Mouse (Mus musculus) heart, embryonic 13.5 days (tissue): ENCODE data around the gene Zc3h12c. TPM values are rescaled to one million over a fixed set of nuclear protein-coding genes. Genes with fewer than 3 reads are reported as not detected.
A peak's percentile ranks its signal among the peaks of the same experiment; 100 is the strongest.

Experiments used
- ATAC-seq: fragments of 200-750 bp; cut with Nextera tagmentation; 2 replicates; pipeline ENCODE4 v1.8.0; 2017; ENCODE audit warnings: moderate TSS enrichment; ENCODE audit not compliant: insufficient number of reproducible peaks, low FRiP score, low TSS enrichment; ENCODE audit errors: extremely low read depth
- H3K27ac ChIP-seq: fragments of 300-500 bp; sonication (generic); replicated peaks from 2 replicates; pipeline ENCODE4 v1.5.1; 2015; ENCODE audit warnings: moderate library complexity, mild to moderate bottlenecking, inconsistent platforms
- H3K27me3 ChIP-seq: fragments of 300-500 bp; sonication (generic); replicated peaks from 2 replicates; pipeline ENCODE4 v1.6.1; 2015; ENCODE audit warnings: mild to moderate bottlenecking, inconsistent platforms
- H3K36me3 ChIP-seq: fragments of 300-500 bp; sonication (generic); 2 replicates; pipeline ENCODE4 v1.6.1; 2015; ENCODE audit warnings: mild to moderate bottlenecking, inconsistent platforms
- H3K4me1 ChIP-seq: fragments of 300-500 bp; sonication (generic); 2 replicates; pipeline ENCODE4 v1.6.1; 2015; ENCODE audit warnings: inconsistent platforms
- H3K4me2 ChIP-seq: fragments of 300-500 bp; sonication (generic); 2 replicates; pipeline ENCODE4 v1.6.1; 2015; ENCODE audit warnings: inconsistent platforms, mild to moderate bottlenecking, moderate library complexity
- H3K4me3 ChIP-seq: fragments of 300-500 bp; sonication (generic); 2 replicates; pipeline ENCODE4 v1.5.1; 2015; ENCODE audit warnings: moderate library complexity, mild to moderate bottlenecking, inconsistent platforms
- H3K9ac ChIP-seq: fragments of 300-500 bp; sonication (generic); 2 replicates; pipeline ENCODE4 v1.6.1; 2015; ENCODE audit warnings: inconsistent platforms, mild to moderate bottlenecking, moderate library complexity
- H3K9me3 ChIP-seq: fragments of 300-500 bp; sonication (generic); 2 replicates; pipeline ENCODE4 v1.6.1; 2016; ENCODE audit warnings: inconsistent platforms
- WGBS: fragments of 180-500 bp; shearing (Covaris S2); methylation state at CpG from one replicate; pipeline ENCODE4 v1.1.7; 2015; ENCODE audit warnings: mixed read lengths; 5-methylcytosine and 5-hydroxymethylcytosine counted together
- polyA plus RNA-seq: library from polyadenylated mRNA; unstranded; fragments of >200 nt; fragmentation: Nextera tagmentation; extraction: Ambion mirVana; gene quantifications from 2 replicates; pipeline ENCODE4 v1.2.1, GENCODE M21; 2015

The Zc3h12c gene
- polyA plus RNA-seq, 1 experiment from 2014 or later: 2.4 TPM

DNA sequence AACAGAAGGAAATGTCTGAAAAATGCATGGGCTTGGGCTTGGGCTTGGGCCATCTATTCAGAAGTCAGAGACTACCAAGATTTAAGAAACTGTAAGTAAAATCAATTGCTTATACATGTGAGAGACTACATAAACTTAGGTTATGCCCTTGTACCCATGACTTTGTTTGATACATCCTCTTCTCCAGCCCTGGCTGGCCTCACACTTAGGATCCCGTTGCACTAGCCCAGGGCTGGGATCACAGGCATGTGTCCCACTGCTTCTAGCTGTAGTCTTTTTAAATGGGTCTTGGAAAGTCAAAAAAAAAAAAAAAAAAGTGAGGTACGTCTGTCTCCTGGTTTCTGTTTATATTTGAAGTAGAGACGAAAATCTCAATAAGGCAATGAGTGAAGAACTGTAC lies 1.3 kb downstream of the Zc3h12c start:
- ATAC-seq: no peak
- 19% methylated on average over 3 of the region's 3 CpGs for WGBS

DNA sequence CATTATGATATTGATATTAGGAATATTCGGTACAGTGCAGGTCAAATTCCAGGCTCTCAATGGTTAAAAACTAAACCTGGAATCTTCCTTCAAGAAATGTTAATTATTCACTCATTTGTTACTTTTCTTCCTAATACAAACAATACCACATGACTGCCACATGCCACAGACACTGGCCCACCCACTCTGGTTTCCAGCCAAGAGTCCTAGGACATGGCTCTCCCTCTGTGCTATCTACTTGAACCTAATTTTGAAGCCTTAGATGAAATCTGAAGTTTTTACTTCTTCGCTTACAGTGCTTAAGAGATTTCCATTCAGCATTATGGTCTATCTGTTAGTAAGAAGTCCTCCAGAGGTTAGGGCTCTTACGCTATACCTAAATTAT lies 2.7 kb downstream of the Zc3h12c start:
- Histone ChIP-seq H3K4me1 (peaks cover 39% of the 10 kb centered on the region), H3K4me3 (no peak overlapping the region)
- WGBS: 89% methylated on average over 3 of the region's 3 CpGs

More for the DNA sequence above, 1.3 kb downstream of the Zc3h12c start:
- H3K9ac ChIP-seq: peak overlapping the region; percentile 98
- peak overlapping the region; percentile 94 for H3K4me3 ChIP-seq
- peak overlapping the region; percentile 77 for H3K4me2 ChIP-seq
- H3K9me3 ChIP-seq: no peaks in the 10 kb centered on the region
- H3K4me1 ChIP-seq: peaks cover 39% of the 10 kb centered on the region
- H3K27me3 ChIP-seq: peaks cover 21% of the 10 kb centered on the region
- no peak overlapping the region for H3K27ac ChIP-seq
- H3K36me3 ChIP-seq: peaks cover 4% of the 10 kb centered on the region; the same call in 1 of the 2 replicates

DNA sequence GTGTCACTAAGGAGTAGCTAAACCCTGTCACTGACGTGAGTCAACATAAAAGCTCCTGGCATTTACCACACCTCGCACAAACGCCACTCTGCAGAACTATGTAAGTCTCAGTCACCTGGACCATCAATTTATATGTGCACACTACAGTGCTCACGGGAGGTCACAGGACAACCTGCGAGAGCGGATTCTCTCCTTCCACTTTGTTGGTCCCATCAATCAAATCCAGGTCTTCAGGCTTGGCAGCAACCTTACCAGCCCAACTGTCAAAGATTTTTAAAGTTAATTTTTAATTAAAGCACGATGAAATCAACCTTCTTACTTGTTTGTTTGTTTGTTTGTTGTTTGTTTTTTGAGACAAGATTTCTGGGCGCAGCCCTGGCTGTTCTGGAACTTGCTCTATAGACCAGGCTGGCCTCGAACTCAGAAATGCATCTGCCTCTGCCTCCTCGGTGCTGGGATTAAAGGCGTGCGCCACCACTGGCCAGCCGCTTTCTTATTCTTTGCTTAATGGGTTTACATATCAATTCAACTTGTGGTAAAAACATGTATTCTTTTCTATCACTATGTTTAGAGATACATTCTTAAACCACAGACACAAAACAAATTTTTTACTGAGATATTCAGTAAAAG lies 3.2 kb downstream of the Zc3h12c start:
- H3K4me3 ChIP-seq: no peak overlapping the region
- no peak overlapping the region for H3K27ac ChIP-seq
- peaks cover 10% of the 10 kb centered on the region for H3K36me3 ChIP-seq
- no peaks in the 10 kb centered on the region for H3K9me3 ChIP-seq
- peaks cover 39% of the 10 kb centered on the region for H3K4me1 ChIP-seq
- no peak for ATAC-seq
- peaks cover 10% of the 10 kb centered on the region for H3K27me3 ChIP-seq
- no peak overlapping the region for H3K4me2 ChIP-seq
- H3K9ac ChIP-seq: no peak overlapping the region
- 81% methylated on average over 13 of the region's 13 CpGs for WGBS

More for the DNA sequence above, 2.7 kb downstream of the Zc3h12c start:
- H3K27me3 ChIP-seq: peaks cover 15% of the 10 kb centered on the region
- no peak overlapping the region for H3K4me2 ChIP-seq
- no peak overlapping the region for H3K9ac ChIP-seq
- ATAC-seq: no peak
- H3K9me3 ChIP-seq: no peaks in the 10 kb centered on the region
- peaks cover 9% of the 10 kb centered on the region for H3K36me3 ChIP-seq
- H3K27ac ChIP-seq: no peak overlapping the region

DNA sequence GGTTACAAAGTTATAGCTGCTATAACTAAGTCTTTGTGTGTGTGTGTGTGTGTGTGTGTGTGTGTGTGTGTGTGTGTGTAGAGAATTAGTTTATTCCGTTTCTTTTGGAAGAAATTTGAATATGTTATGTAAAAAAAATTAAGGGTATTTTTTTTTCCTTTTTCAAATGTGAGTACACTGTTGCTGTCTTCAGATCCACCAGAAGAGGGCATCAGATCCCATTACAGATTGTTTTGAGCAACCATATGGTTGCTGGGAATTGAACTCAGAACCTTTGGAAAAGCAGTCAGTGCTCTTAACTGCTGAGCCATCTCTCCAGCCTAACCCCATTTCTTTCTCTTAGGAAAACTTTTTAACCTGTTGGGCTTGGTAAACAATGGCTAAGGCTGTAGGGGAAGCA lies 7.9 kb downstream of the Zc3h12c start:
- H3K4me2 ChIP-seq: no peak overlapping the region
- H3K27me3 ChIP-seq: no peaks in the 10 kb centered on the region
- H3K36me3 ChIP-seq: peaks cover 10% of the 10 kb centered on the region
- ATAC-seq: no peak
- H3K27ac ChIP-seq: no peak overlapping the region
- WGBS: 77% methylated on average over 1 of the region's 1 CpGs
- no peak overlapping the region for H3K9ac ChIP-seq
- H3K9me3 ChIP-seq: no peaks in the 10 kb centered on the region
- H3K4me3 ChIP-seq: no peak overlapping the region
- H3K4me1 ChIP-seq: peaks cover 27% of the 10 kb centered on the region

DNA sequence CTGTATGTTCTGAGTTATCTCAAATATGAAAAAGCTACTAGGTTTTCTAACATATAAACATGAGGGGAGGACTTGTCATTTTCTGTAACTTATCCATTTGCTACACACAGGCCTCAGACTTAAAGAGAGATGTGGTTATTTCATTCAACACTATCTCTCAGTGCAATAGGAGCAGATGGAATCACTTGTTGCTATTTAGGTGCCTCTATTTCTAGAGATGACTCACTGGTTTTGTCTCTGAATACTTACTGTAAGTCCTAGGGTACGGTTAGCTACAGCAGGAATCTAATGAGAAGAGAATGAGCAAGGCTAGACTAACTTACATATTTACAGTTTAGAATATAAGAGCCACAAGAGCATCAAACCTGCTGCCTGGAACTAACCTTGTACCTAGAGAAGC lies 9.8 kb downstream of the Zc3h12c start:
- no peak overlapping the region for H3K4me2 ChIP-seq
- no peak overlapping the region for H3K9ac ChIP-seq

DNA sequence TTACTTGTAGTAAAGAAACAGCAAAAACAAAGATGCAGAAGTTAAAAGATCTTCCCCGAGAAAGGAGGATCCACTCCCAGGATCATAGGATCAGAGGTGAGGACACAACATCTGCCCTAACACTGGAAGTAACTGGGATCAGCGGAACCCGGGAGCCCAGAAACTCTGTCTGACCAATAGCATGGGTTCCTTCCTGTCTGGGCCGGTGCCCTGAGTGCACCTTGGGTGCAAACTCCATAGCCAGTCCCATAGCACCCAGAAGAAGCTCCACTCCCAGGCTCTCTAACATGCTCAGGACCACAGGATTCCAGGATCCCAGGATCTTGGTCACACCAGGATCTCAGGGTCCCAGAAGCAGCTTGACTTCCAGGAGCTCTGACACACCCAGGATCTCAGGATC lies 13.0 kb downstream of the Zc3h12c start:
- WGBS: 76% methylated on average over 4 of the region's 4 CpGs
- no peak overlapping the region for H3K9ac ChIP-seq
- H3K27me3 ChIP-seq: no peaks in the 10 kb centered on the region
- peaks cover 34% of the 10 kb centered on the region for H3K4me1 ChIP-seq
- no peaks in the 10 kb centered on the region for H3K9me3 ChIP-seq
- no peaks in the 10 kb centered on the region for H3K36me3 ChIP-seq
- H3K4me2 ChIP-seq: no peak overlapping the region
- ATAC-seq: no peak
- no peak overlapping the region for H3K4me3 ChIP-seq
- no peak overlapping the region for H3K27ac ChIP-seq

More for the DNA sequence above, 9.8 kb downstream of the Zc3h12c start:
- Histone ChIP-seq H3K9me3 (no peaks in the 10 kb centered on the region), H3K36me3 (peaks cover 10% of the 10 kb centered on the region), H3K4me3 (no peak overlapping the region), H3K4me1 (peaks cover 30% of the 10 kb centered on the region), H3K27me3 (no peaks in the 10 kb centered on the region), H3K27ac (peak overlapping the region; percentile 55)
- ATAC-seq: no peak
- WGBS: 30% methylated on average over 1 of the region's 1 CpGs

DNA sequence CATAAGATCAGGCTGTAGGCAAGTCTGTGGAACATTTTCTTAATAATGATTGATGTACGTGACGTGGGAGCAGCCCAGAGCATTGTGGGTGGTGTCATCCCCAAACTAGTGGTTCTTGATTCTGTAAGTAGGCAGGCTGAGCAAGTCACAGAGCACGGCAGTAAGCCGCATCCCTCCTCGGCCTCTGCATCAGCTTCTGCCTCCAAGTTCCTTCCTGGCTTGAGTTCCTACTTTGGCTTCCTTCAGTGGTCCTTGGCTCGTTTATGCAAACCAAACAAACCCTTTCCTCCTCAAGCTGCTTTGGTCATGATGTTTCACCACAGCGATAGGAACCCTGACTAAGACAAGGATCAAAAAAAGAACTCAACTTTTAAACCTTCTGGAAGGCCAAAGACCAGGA lies 14.1 kb downstream of the Zc3h12c start:
- 65% methylated on average over 7 of the region's 7 CpGs for WGBS
- H3K4me2 ChIP-seq: no peak overlapping the region
- no peaks in the 10 kb centered on the region for H3K9me3 ChIP-seq

DNA sequence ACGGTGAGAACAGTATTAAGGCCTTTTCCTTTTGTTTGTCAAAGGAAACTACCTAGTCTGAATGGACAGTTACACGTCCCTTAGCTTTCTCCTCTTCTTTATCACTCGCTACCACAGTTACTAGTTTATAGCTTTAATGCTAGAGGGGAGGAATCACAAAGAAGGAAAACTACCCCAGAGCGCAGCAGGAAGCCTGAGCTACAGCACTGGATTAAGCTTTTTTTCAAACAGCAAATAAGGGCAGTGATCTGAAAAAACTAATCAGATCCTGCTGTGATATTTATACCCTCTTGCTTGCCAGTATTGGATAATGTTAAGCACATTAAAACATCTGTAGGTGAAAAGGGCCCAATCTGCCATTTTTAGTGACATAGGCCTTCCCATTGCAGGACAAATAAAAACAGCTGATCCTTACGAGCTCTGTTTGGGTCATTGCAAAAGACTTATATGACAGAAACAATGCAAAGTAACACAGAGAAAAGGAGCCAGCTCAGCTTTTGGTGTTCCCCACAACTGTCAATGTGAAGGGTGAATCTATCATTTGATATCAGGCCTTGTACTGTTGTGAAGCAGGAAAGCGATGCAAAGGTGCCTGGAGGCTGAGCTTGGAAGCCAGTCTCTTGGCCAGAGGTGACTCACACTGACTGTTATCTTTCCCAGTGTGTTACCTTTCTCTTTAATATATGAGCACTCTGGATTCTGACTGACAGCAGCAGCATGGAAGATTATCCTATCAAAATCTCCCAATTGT lies 16.1 kb downstream of the Zc3h12c start:
- H3K9me3 ChIP-seq: no peaks in the 10 kb centered on the region
- H3K9ac ChIP-seq: no peak overlapping the region
- no peak overlapping the region for H3K27ac ChIP-seq
- H3K4me3 ChIP-seq: no peak overlapping the region
- no peaks in the 10 kb centered on the region for H3K27me3 ChIP-seq
- H3K4me1 ChIP-seq: peaks cover 39% of the 10 kb centered on the region
- 79% methylated on average over 6 of the region's 6 CpGs for WGBS
- no peaks in the 10 kb centered on the region for H3K36me3 ChIP-seq
- H3K4me2 ChIP-seq: no peak overlapping the region
- ATAC-seq: no peak

More for the DNA sequence above, 14.1 kb downstream of the Zc3h12c start:
- Histone ChIP-seq H3K36me3 (no peaks in the 10 kb centered on the region), H3K27ac (no peak overlapping the region), H3K27me3 (no peaks in the 10 kb centered on the region), H3K4me1 (peaks cover 38% of the 10 kb centered on the region), H3K4me3 (no peak overlapping the region), H3K9ac (no peak overlapping the region)
- ATAC-seq: no peak

DNA sequence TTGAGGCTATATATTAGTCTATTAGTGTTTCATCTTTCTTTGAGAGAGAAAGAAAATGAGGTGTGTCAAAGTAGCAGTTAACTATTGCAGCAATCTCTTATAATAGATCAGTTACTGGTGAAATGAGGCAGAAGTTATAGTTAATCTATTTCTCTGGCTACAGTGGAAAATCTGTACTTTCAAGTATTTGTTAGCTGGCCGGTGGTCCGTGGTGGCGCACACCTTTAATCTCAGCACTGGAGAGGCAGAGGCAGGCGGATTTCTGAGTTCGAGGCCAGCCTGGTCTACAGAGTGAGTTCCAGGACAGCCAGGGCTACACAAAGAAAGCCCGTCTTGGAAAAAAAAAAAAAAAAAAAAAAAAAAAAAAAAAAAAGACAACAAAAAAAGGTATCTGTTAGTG lies 18.6 kb downstream of the Zc3h12c start:
- no peak for ATAC-seq
- H3K9me3 ChIP-seq: no peaks in the 10 kb centered on the region
- no peak overlapping the region for H3K27ac ChIP-seq
- no peak overlapping the region for H3K4me2 ChIP-seq
- no peaks in the 10 kb centered on the region for H3K27me3 ChIP-seq
- no peaks in the 10 kb centered on the region for H3K36me3 ChIP-seq
- H3K4me3 ChIP-seq: no peak overlapping the region
- 70% methylated on average over 6 of the region's 6 CpGs for WGBS
- no peak overlapping the region for H3K9ac ChIP-seq
- H3K4me1 ChIP-seq: peaks cover 41% of the 10 kb centered on the region

DNA sequence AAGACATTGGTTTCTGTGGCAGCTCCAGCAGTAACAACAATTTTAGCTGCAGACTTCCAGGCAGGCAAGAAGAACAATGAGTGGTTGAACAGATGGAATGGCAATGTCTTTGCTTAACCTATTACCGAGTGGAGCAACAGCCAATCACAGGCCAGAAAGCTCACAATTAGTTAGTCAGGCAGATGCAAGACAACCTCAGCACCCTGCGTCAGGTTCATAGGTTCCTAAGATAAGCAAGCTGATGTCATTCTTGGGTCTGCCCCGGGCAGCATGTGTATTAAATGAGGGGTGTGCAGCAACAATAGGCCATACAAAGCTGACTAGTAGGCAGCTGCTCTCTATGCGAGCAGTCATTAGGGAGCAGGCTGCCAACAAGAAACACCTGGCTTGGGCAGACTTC lies 19.1 kb downstream of the Zc3h12c start:
- peaks cover 1% of the 10 kb centered on the region; the same call in 1 of the 2 replicates for H3K36me3 ChIP-seq
- H3K9me3 ChIP-seq: no peaks in the 10 kb centered on the region
- H3K4me2 ChIP-seq: peak overlapping the region; percentile 16
- H3K4me1 ChIP-seq: peaks cover 36% of the 10 kb centered on the region
- peak overlapping the region; percentile 13 for H3K27ac ChIP-seq
- 34% methylated on average over 4 of the region's 4 CpGs for WGBS
- no peaks in the 10 kb centered on the region for H3K27me3 ChIP-seq
- H3K9ac ChIP-seq: no peak overlapping the region
- ATAC-seq: no peak
- peak overlapping the region; percentile 2; the same call in 1 of the 2 replicates for H3K4me3 ChIP-seq

DNA sequence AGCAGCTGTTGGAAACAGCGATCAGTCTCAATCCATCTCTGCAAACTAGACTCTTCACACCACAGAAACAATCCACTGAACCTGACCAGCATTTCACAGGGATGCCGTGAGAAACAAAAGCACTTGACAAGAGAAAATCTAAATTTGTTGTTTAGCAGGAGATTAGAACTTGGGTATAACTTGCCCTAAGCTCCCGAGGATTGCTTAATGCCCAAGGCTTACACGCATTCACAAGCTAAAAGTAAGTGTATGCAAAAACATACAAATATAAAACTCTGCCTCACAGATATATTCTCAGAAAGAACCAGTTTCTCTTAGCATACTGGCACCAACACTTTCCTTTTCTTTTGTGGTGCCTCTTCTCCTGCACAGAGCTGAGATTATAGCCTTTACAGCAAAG lies 19.5 kb downstream of the Zc3h12c start:
- H3K4me1 ChIP-seq: peaks cover 33% of the 10 kb centered on the region
- H3K9me3 ChIP-seq: no peaks in the 10 kb centered on the region
- 70% methylated on average over 4 of the region's 4 CpGs for WGBS
- H3K9ac ChIP-seq: no peak overlapping the region
- H3K27me3 ChIP-seq: no peaks in the 10 kb centered on the region
- ATAC-seq: no peak
- H3K36me3 ChIP-seq: peaks cover 6% of the 10 kb centered on the region
- H3K4me2 ChIP-seq: peak overlapping the region; percentile 16
- H3K4me3 ChIP-seq: peak overlapping the region; percentile 2; the same call in 1 of the 2 replicates
- H3K27ac ChIP-seq: peak overlapping the region; percentile 13
